Mouse (Mus musculus): ENCODE results near the gene Kcna1. TPM values are rescaled to one million over a fixed set of nuclear protein-coding genes. Genes with fewer than 3 reads are reported as not detected.

The Kcna1 gene
- polyA plus RNA-seq, 1 experiment from 2014 or later: 1.8 TPM

Other genes with a start within 250 kb of the Kcna1 start
- gene Kcna5, start 111.0 kb downstream of the Kcna1 start, polyA plus RNA-seq (2014; fragmentation: Nextera tagmentation; extraction: Ambion mirVana): 6.8 and 7.7 TPM in 2 replicates
- gene Kcna6, start 94.3 kb upstream of the Kcna1 start, polyA plus RNA-seq (2014; fragmentation: Nextera tagmentation; extraction: Ambion mirVana): 9.4 and 9.9 TPM in 2 replicates
- gene Ndufa9, start 202.8 kb upstream of the Kcna1 start, polyA plus RNA-seq (2014; fragmentation: Nextera tagmentation; extraction: Ambion mirVana): 186 and 187 TPM in 2 replicates
- 0.12 TPM in 1 of 2 replicates, not detected in the other for gene Akap3, start 206.7 kb upstream of the Kcna1 start, polyA plus RNA-seq (2014; fragmentation: Nextera tagmentation; extraction: Ambion mirVana)